Mouse (Mus musculus) midbrain, embryonic 16.5 days (tissue): ENCODE data around the gene Eif4b. TPM values are rescaled to one million over a fixed set of nuclear protein-coding genes. Genes with fewer than 3 reads are reported as not detected.

Experiments
- ATAC-seq: fragments of 200-750 bp; cut with Nextera tagmentation; 2 replicates; pipeline ENCODE4 v1.8.0; 2017; ENCODE audit warnings: moderate TSS enrichment
- H3K27ac ChIP-seq: fragments of 300-500 bp; sonication (generic); 2 replicates; pipeline ENCODE4 v1.5.1; 2014; ENCODE audit warnings: mild to moderate bottlenecking, low read length, mixed read lengths
- H3K27me3 ChIP-seq: fragments of 300-500 bp; sonication (generic); 2 replicates; pipeline ENCODE4 v1.6.1; 2014; ENCODE audit warnings: low read depth, low read length, mixed read lengths; ENCODE audit not compliant: control insufficient read depth, insufficient read depth
- H3K36me3 ChIP-seq: fragments of 300-500 bp; sonication (generic); 2 replicates; pipeline ENCODE4 v1.6.1; 2014; ENCODE audit warnings: mild to moderate bottlenecking, low read length, moderate library complexity, mixed read lengths; ENCODE audit not compliant: control insufficient read depth, insufficient read depth
- H3K4me1 ChIP-seq: fragments of 300-500 bp; sonication (generic); 2 replicates; pipeline ENCODE4 v1.6.1; 2014; ENCODE audit warnings: mild to moderate bottlenecking, low read length, mixed read lengths; ENCODE audit not compliant: control insufficient read depth, insufficient read depth
- H3K4me2 ChIP-seq: fragments of 300-500 bp; sonication (generic); 2 replicates; pipeline ENCODE4 v1.6.1; 2014; ENCODE audit warnings: mild to moderate bottlenecking, low read length, mixed read lengths
- H3K4me3 ChIP-seq: fragments of 300-500 bp; sonication (generic); 2 replicates; pipeline ENCODE4 v1.5.1; 2014; ENCODE audit warnings: low read depth, mild to moderate bottlenecking, low read length, moderate library complexity, mixed read lengths
- H3K9ac ChIP-seq: fragments of 300-500 bp; sonication (generic); 2 replicates; pipeline ENCODE4 v1.6.1; 2014; ENCODE audit warnings: low read depth, low read length, mixed read lengths
- H3K9me3 ChIP-seq: fragments of 300-500 bp; sonication (generic); replicated peaks from 2 replicates; pipeline ENCODE4 v1.6.1; 2014; ENCODE audit warnings: mild to moderate bottlenecking, low read length, mixed read lengths; ENCODE audit not compliant: control insufficient read depth, poor library complexity, severe bottlenecking
- WGBS: fragments of 180-500 bp; shearing (Covaris S2); extraction: QIAGEN DNeasy Blood & Tissue Kit; methylation state at CpG from one replicate; pipeline ENCODE4 v1.1.7; 2014; 5-methylcytosine and 5-hydroxymethylcytosine counted together
- polyA plus RNA-seq: library from polyadenylated mRNA; unstranded; fragments of >200 nt; fragmentation: Nextera tagmentation; extraction: Ambion mirVana; gene quantifications from 2 replicates; pipeline ENCODE4 v1.2.1, GENCODE M21; 2015

The Eif4b gene
- polyA plus RNA-seq, 1 experiment from 2014 or later = 87.3 TPM

- H3K9ac ChIP-seq = no peak overlapping the region
- H3K4me2 ChIP-seq = peak overlapping the region; percentile 10; the same call in 1 of the 2 replicates
- WGBS = 4% methylated on average over 14 of the region's 14 CpGs
- no peak for ATAC-seq
- peak overlapping the region; percentile 8; the same call in 1 of the 2 replicates for H3K27ac ChIP-seq
- peak overlapping the region; percentile 10 for H3K4me3 ChIP-seq
- no peaks in the 10 kb centered on the region for H3K36me3 ChIP-seq
- H3K27me3 ChIP-seq = peaks cover 25% of the 10 kb centered on the region
- H3K9me3 ChIP-seq = no peaks in the 10 kb centered on the region
- peaks cover 19% of the 10 kb centered on the region for H3K4me1 ChIP-seq
Measured at GRCm38 (mm10) chr15:102103371-102103946, 29.9 kb downstream of the Eif4b start.

GRCm38 (mm10) chr15:102103947-102104555, 30.5 kb downstream of the Eif4b start:
- Histone ChIP-seq H3K4me1 (peaks cover 19% of the 10 kb centered on the region), H3K27me3 (peaks cover 25% of the 10 kb centered on the region), H3K9me3 (no peaks in the 10 kb centered on the region), H3K9ac (no peak overlapping the region), H3K36me3 (no peaks in the 10 kb centered on the region), H3K4me2 (no peak overlapping the region), H3K27ac (no peak overlapping the region), H3K4me3 (no peak overlapping the region)
- 30% methylated on average over 12 of the region's 12 CpGs for WGBS
- ATAC-seq = no peak

GRCm38 (mm10) chr15:102105360-102105759, 31.8 kb downstream of the Eif4b start:
- Histone ChIP-seq H3K9ac (no peak overlapping the region), H3K9me3 (no peaks in the 10 kb centered on the region), H3K27me3 (peaks cover 23% of the 10 kb centered on the region), H3K4me1 (peaks cover 14% of the 10 kb centered on the region), H3K4me2 (no peak overlapping the region), H3K27ac (no peak overlapping the region), H3K4me3 (no peak overlapping the region), H3K36me3 (no peaks in the 10 kb centered on the region)
- WGBS = 45% methylated on average over 5 of the region's 5 CpGs
- ATAC-seq = no peak

- peaks cover 23% of the 10 kb centered on the region for H3K27me3 ChIP-seq
Measured at GRCm38 (mm10) chr15:102105764-102106730, 32.5 kb downstream of the Eif4b start.

GRCm38 (mm10) chr15:102106754-102107456, 33.3 kb downstream of the Eif4b start:
- peak overlapping the region; percentile 51 for H3K9ac ChIP-seq
- peak; percentile 16; the same call in 1 of the 2 replicates for ATAC-seq
- no peaks in the 10 kb centered on the region for H3K9me3 ChIP-seq
- peaks cover 23% of the 10 kb centered on the region for H3K27me3 ChIP-seq
- peak overlapping the region; percentile 77 for H3K4me2 ChIP-seq
- H3K27ac ChIP-seq = no peak overlapping the region
- WGBS = 3% methylated on average over 35 of the region's 38 CpGs
- H3K4me3 ChIP-seq = peak overlapping the region; percentile 38
- H3K36me3 ChIP-seq = no peaks in the 10 kb centered on the region
- H3K4me1 ChIP-seq = peaks cover 12% of the 10 kb centered on the region

More at GRCm38 (mm10) chr15:102105764-102106730, 32.5 kb downstream of the Eif4b start:
- Histone ChIP-seq H3K36me3 (no peaks in the 10 kb centered on the region), H3K9me3 (no peaks in the 10 kb centered on the region), H3K4me3 (peak overlapping the region; percentile 38; the same call in 1 of the 2 replicates), H3K27ac (no peak overlapping the region), H3K4me1 (peaks cover 12% of the 10 kb centered on the region), H3K4me2 (peak overlapping the region; percentile 77), H3K9ac (no peak overlapping the region)
- WGBS = 31% methylated on average over 18 of the region's 18 CpGs
- no peak for ATAC-seq

GRCm38 (mm10) chr15:102107689-102108573, 34.4 kb downstream of the Eif4b start:
- Histone ChIP-seq H3K27ac (no peak overlapping the region), H3K9me3 (no peaks in the 10 kb centered on the region), H3K4me1 (peaks cover 12% of the 10 kb centered on the region), H3K9ac (no peak overlapping the region), H3K36me3 (no peaks in the 10 kb centered on the region), H3K4me3 (peak overlapping the region; percentile 38; the same call in 1 of the 2 replicates), H3K27me3 (peaks cover 19% of the 10 kb centered on the region), H3K4me2 (peak overlapping the region; percentile 77)
- ATAC-seq = 0 out of 2 replicates have a peak, but pooled peaks have one; percentile 7
- WGBS = 32% methylated on average over 13 of the region's 13 CpGs

GRCm38 (mm10) chr15:102108651-102109525, 35.3 kb downstream of the Eif4b start:
- no peaks in the 10 kb centered on the region for H3K36me3 ChIP-seq
- WGBS = 47% methylated on average over 18 of the region's 18 CpGs
- H3K27ac ChIP-seq = no peak overlapping the region
- H3K27me3 ChIP-seq = peaks cover 19% of the 10 kb centered on the region
- H3K4me2 ChIP-seq = no peak overlapping the region
- H3K4me1 ChIP-seq = peaks cover 12% of the 10 kb centered on the region
- H3K4me3 ChIP-seq = no peak overlapping the region
- no peak for ATAC-seq
- no peaks in the 10 kb centered on the region for H3K9me3 ChIP-seq
- H3K9ac ChIP-seq = no peak overlapping the region
